Mouse (Mus musculus): ENCODE measurements around the gene Nfkb1.

The Nfkb1 gene

GRCm38 (mm10) chr3:135630430-135631095 is 60.8 kb downstream of the Nfkb1 start:
- DNase-seq (ENCODE audit: low spot score), result no peak

GRCm38 (mm10) chr3:135629830-135630355 is 61.5 kb downstream of the Nfkb1 start:
- no peak for DNase-seq (ENCODE audit: low spot score)

- no peak for DNase-seq (ENCODE audit: low spot score)
Measured at GRCm38 (mm10) chr3:135628706-135629169, 62.6 kb downstream of the Nfkb1 start.

GRCm38 (mm10) chr3:135628000-135628705 is 63.2 kb downstream of the Nfkb1 start:
- no peak for DNase-seq (ENCODE audit: low spot score)

- DNase-seq (ENCODE audit: low spot score), result no peak
Measured at GRCm38 (mm10) chr3:135625290-135625689, 66.1 kb downstream of the Nfkb1 start.

GRCm38 (mm10) chr3:135616730-135617129 is 74.6 kb downstream of the Nfkb1 start:
- no peak for DNase-seq (ENCODE audit: low spot score)

- DNase-seq (ENCODE audit: low spot score), result no peak
Measured at GRCm38 (mm10) chr3:135614376-135614775, 77.0 kb downstream of the Nfkb1 start.

GRCm38 (mm10) chr3:135610221-135610620 is 81.1 kb downstream of the Nfkb1 start:
- DNase-seq (ENCODE audit: low spot score), result no peak

GRCm38 (mm10) chr3:135607660-135608473 is 83.5 kb downstream of the Nfkb1 start:
- DNase-seq (ENCODE audit: low spot score), result no peak

- DNase-seq (ENCODE audit: low spot score), result no peak
Measured at GRCm38 (mm10) chr3:135607021-135607420, 84.3 kb downstream of the Nfkb1 start.

- no peak for DNase-seq (ENCODE audit: low spot score)
Measured at GRCm38 (mm10) chr3:135606592-135606991, 84.8 kb downstream of the Nfkb1 start.

GRCm38 (mm10) chr3:135605474-135605873 is 85.9 kb downstream of the Nfkb1 start:
- DNase-seq (ENCODE audit: low spot score), result no peak

GRCm38 (mm10) chr3:135604626-135605417 is 86.5 kb downstream of the Nfkb1 start:
- no peak for DNase-seq (ENCODE audit: low spot score)

- DNase-seq (ENCODE audit: low spot score), result no peak
Measured at GRCm38 (mm10) chr3:135602731-135603130, 88.6 kb downstream of the Nfkb1 start.

- no peak for DNase-seq (ENCODE audit: low spot score)
Measured at GRCm38 (mm10) chr3:135598355-135598754, 93.0 kb downstream of the Nfkb1 start.

- no peak for DNase-seq (ENCODE audit: low spot score)
Measured at GRCm38 (mm10) chr3:135597014-135597413, 94.3 kb downstream of the Nfkb1 start.

GRCm38 (mm10) chr3:135594238-135594917 is 97.0 kb downstream of the Nfkb1 start:
- no peak for DNase-seq (ENCODE audit: low spot score)

- DNase-seq (ENCODE audit: low spot score), result no peak
Measured at GRCm38 (mm10) chr3:135592011-135592410, 99.3 kb downstream of the Nfkb1 start.

- DNase-seq (ENCODE audit: low spot score), result no peak
Measured at GRCm38 (mm10) chr3:135591376-135591775, 100.0 kb downstream of the Nfkb1 start.

GRCm38 (mm10) chr3:135590471-135590870 is 100.9 kb downstream of the Nfkb1 start:
- DNase-seq (ENCODE audit: low spot score), result no peak

GRCm38 (mm10) chr3:135586471-135586880 is 104.9 kb downstream of the Nfkb1 start:
- DNase-seq (ENCODE audit: low spot score), result no peak
